Mouse (Mus musculus): ENCODE measurements around the gene Tatdn3.

- no peak for TF ChIP-seq CTCF (IDR thresholded peaks at IDR 0.05; ENCODE audit: control insufficient read depth, insufficient read depth, low read length)
- TF ChIP-seq POLR2A (IDR thresholded peaks at IDR 0.05; ENCODE audit: borderline replicate concordance, control insufficient read depth, low read depth, low read length), result no peak
Measured at GRCm38 (mm10) chr1:191105246-191105645, 42.5 kb upstream of the Tatdn3 start.

Measured in bone marrow, adult 2 months (tissue).